ENCODE assay signal across 8 mouse cellular contexts in the genomic region with DNA sequence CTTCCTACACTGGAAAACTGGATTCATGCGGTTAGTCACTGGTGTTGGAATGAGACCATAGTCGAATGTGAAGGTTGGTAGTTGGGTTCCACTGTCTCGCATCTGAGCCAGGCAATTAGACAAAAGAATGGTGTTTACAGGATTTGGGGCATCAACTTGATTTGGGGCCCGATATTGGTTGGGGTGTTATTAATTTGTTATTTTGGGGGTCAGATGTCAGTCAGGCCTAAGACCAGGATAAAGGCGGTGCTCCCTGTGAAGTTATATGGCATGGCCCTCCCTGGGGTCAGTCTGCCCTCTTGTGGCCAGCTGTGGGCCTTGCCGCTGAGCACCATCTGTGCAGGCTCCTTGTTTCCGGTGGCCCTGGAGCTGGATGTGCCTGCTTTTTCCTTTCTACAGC.
DNase-seq lines count a peak whose midpoint lies in the region; TF ChIP-seq lines count a peak whose summit lies in the region.

No protein-coding gene starts in this region.

- H3K27me3 ChIP-seq in heart, embryonic 10.5 days (ENCODE audit: insufficient read depth, poor library complexity, severe bottlenecking): no peaks in the 10 kb centered on the region
- no peaks in the 10 kb centered on the region for H3K27me3 ChIP-seq in liver, adult 2 months (ENCODE audit: control insufficient read depth, insufficient read depth, low read length)
- H3K27me3 ChIP-seq in splenic B cell, adult 2 months (ENCODE audit: control insufficient read depth, insufficient read depth, low read length, poor library complexity, severe bottlenecking): no peaks in the 10 kb centered on the region

- no peaks in the 10 kb centered on the region for H3K9me3 ChIP-seq in heart, embryonic 10.5 days

- peak; percentile 96 for TF ChIP-seq CTCF in embryonic fibroblast, embryonic 13.5 days (IDR thresholded peaks at IDR 0.05; ENCODE audit: borderline replicate concordance, insufficient read depth, low read length)
- peak; percentile 98 for TF ChIP-seq CTCF in liver, adult 2 months (IDR thresholded peaks at IDR 0.05; ENCODE audit: low read depth, low read length)

- no peak for TF ChIP-seq POLR2A in embryonic fibroblast, embryonic 13.5 days (IDR thresholded peaks at IDR 0.05; ENCODE audit: low read depth, low read length)
- TF ChIP-seq POLR2A in liver, adult 2 months (IDR thresholded peaks at IDR 0.05; ENCODE audit: extremely low read depth, insufficient read depth, low read length): no peak

- no peak overlapping the region for H3K4me3 ChIP-seq in embryonic fibroblast, embryonic 13.5 days (ENCODE audit: insufficient read depth, low read length)
- no peak overlapping the region for H3K4me3 ChIP-seq in heart, embryonic 10.5 days
- H3K4me3 ChIP-seq in liver, adult 2 months (ENCODE audit: insufficient read depth, low read depth, low read length): no peak overlapping the region

- H3K4me1 ChIP-seq in embryonic fibroblast, embryonic 13.5 days (ENCODE audit: control insufficient read depth, insufficient read depth, low read length): no peaks in the 10 kb centered on the region
- H3K4me1 ChIP-seq in heart, embryonic 10.5 days: peaks cover 17% of the 10 kb centered on the region
- H3K4me1 ChIP-seq in liver, adult 2 months (ENCODE audit: control insufficient read depth, insufficient read depth, low read length): no peaks in the 10 kb centered on the region

- peak; percentile 54 for DNase-seq in 416B (ENCODE audit: low read depth)
- DNase-seq in adrenal gland, postnatal 4 days (ENCODE audit: low spot score in 2 of 2): peak; percentile 60 to 67
- DNase-seq in heart, embryonic 10.5 days (ENCODE audit: low spot score): peak; percentile 89
- peak; percentile 75 for DNase-seq in kidney, adult 9 months
- DNase-seq in liver, adult 2 months (ENCODE audit: extremely low read depth, low read depth, low spot score): peak; percentile 26
- peak; percentile 29 to 61 for DNase-seq in natural killer cell, adult 2 months (ENCODE audit: low spot score in 2 of 2)
- peak; percentile 77 for DNase-seq in splenic B cell, adult 2 months (ENCODE audit: low read depth, low spot score)

- no peaks in the 10 kb centered on the region for H3K36me3 ChIP-seq in heart, embryonic 10.5 days
- no peaks in the 10 kb centered on the region for H3K36me3 ChIP-seq in liver, adult 2 months (ENCODE audit: control insufficient read depth, insufficient read depth, low read length)
- H3K36me3 ChIP-seq in splenic B cell, adult 2 months (ENCODE audit: control insufficient read depth, insufficient read depth, low read length, poor library complexity, severe bottlenecking): no peaks in the 10 kb centered on the region

- no peaks in the 10 kb centered on the region for H3K79me2 ChIP-seq in liver, adult 2 months (ENCODE audit: control insufficient read depth, insufficient read depth, low read length)

- no peak overlapping the region for H3K27ac ChIP-seq in embryonic fibroblast, embryonic 13.5 days (ENCODE audit: insufficient read depth, low read length)
- peak overlapping the region; percentile 64 for H3K27ac ChIP-seq in heart, embryonic 10.5 days
- H3K27ac ChIP-seq in liver, adult 2 months (replicated peaks; ENCODE audit: insufficient read depth, low read depth, low read length): no peak overlapping the region

- H3K9ac ChIP-seq in liver, adult 2 months (ENCODE audit: low read depth, low read length): no peak overlapping the region

- 34% methylated on average over 7 of the region's 7 CpGs for WGBS in heart, embryonic 10.5 days
- WGBS in liver, adult 2 months: 41% methylated on average over 7 of the region's 7 CpGs

Comparison
In these comparisons a context has a peak if more than half of its experiments do, and no peak if none do; other contexts are left out.
1. DNase-seq: peak in every context shown above with its lines; median percentile 89 in heart, embryonic 10.5 days; 77 in splenic B cell, adult 2 months; 75 in kidney, adult 9 months; 64 in adrenal gland, postnatal 4 days; 54 in 416B; 45 in natural killer cell, adult 2 months; 26 in liver, adult 2 months.